Mouse (Mus musculus) heart, embryonic 14.5 days (tissue): Measurements from ENCODE around the gene Fgfr2. TPM values are rescaled to one million over a fixed set of nuclear protein-coding genes. Genes with fewer than 3 reads are reported as not detected.

Experiments
- ATAC-seq: fragments of 200-750 bp; cut with Nextera tagmentation; 2 replicates; pipeline ENCODE4 v1.8.0; 2017; ENCODE audit warnings: low read depth, moderate TSS enrichment; ENCODE audit not compliant: insufficient number of reproducible peaks, insufficient read depth, low FRiP score
- H3K27ac ChIP-seq, 2 experiments: fragments of 200-500 bp in 1 of 2; fragments of 300-500 bp in 1 of 2; sonication (generic) in 1 of 2; replicated peaks in 1 of 2; 2 replicates each; pipeline ENCODE4 v1.5.1; 2012 to 2014; ENCODE audit warnings: low read depth in 2 of 2, low read length in 2 of 2, control low read depth in 1 of 2, mild to moderate bottlenecking in 1 of 2, mixed read lengths in 1 of 2; ENCODE audit not compliant: control insufficient read depth in 1 of 2, insufficient read depth in 1 of 2
- H3K27me3 ChIP-seq: fragments of 300-500 bp; sonication (generic); 2 replicates; pipeline ENCODE4 v1.6.1; 2014; ENCODE audit warnings: mild to moderate bottlenecking, low read length, control low read depth; ENCODE audit not compliant: control insufficient read depth, insufficient read depth
- H3K36me3 ChIP-seq: fragments of 300-500 bp; sonication (generic); 2 replicates; pipeline ENCODE4 v1.6.1; 2014; ENCODE audit warnings: mild to moderate bottlenecking, control low read depth, low read length, mixed read lengths; ENCODE audit not compliant: control insufficient read depth, insufficient read depth
- H3K4me1 ChIP-seq, 2 experiments: fragments of 200-500 bp in 1 of 2; fragments of 300-500 bp in 1 of 2; sonication (generic) in 1 of 2; 2 replicates each; pipeline ENCODE4 v1.6.1; 2012 to 2014; ENCODE audit warnings: low read length in 2 of 2, control low read depth in 1 of 2, mixed read lengths in 1 of 2; ENCODE audit not compliant: control insufficient read depth in 2 of 2, insufficient read depth in 2 of 2
- H3K4me2 ChIP-seq: fragments of 300-500 bp; sonication (generic); 2 replicates; pipeline ENCODE4 v1.6.1; 2014; ENCODE audit warnings: mild to moderate bottlenecking, low read length
- H3K4me3 ChIP-seq, 2 experiments: fragments of 200-500 bp in 1 of 2; fragments of 300-500 bp in 1 of 2; sonication (generic) in 1 of 2; 2 replicates each; pipeline ENCODE4 v1.5.1; 2012 to 2014; ENCODE audit warnings: low read length in 2 of 2, mild to moderate bottlenecking in 2 of 2, control low read depth in 1 of 2, low read depth in 1 of 2, moderate library complexity in 1 of 2; ENCODE audit not compliant: control insufficient read depth in 1 of 2, insufficient read depth in 1 of 2
- H3K9ac ChIP-seq: fragments of 300-500 bp; sonication (generic); 2 replicates; pipeline ENCODE4 v1.6.1; 2014; ENCODE audit warnings: mild to moderate bottlenecking, low read length
- H3K9me3 ChIP-seq: fragments of 300-500 bp; sonication (generic); 2 replicates; pipeline ENCODE4 v1.6.1; 2016; ENCODE audit warnings: low read length, control low read depth; ENCODE audit not compliant: control insufficient read depth
- WGBS: fragments of 180-500 bp; shearing (Covaris S2); extraction: QIAGEN DNeasy Blood & Tissue Kit; methylation state at CpG from one replicate; pipeline ENCODE4 v1.1.7; 2014; 5-methylcytosine and 5-hydroxymethylcytosine counted together
- polyA plus RNA-seq: library from polyadenylated mRNA; unstranded; fragments of >200 nt; fragmentation: Nextera tagmentation; extraction: Ambion mirVana; gene quantifications from 2 replicates; pipeline ENCODE4 v1.2.1, GENCODE M21; 2014

The Fgfr2 gene
- polyA plus RNA-seq, 1 experiment from 2014 or later, result 22.4 TPM

DNA sequence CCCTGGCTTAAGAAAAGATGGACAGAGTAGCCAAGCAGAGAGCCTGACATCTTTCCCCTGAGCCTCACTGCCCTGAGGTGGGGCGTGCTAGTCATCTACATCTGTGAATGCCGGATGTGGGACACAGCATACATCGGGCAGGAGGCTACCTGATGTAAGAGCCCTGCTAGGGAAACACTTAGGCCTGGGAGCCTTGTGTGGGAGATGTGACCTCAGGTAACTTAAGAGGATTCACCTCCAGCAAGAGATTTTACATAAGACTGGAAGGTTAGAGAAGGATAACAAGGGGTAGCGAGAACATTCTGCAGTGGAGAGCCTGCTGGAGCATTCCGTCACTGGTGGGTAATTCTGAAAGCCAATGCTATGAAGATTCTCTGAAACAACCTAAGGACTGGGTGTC lies 876.1 kb downstream of the Fgfr2 start:
- no peaks in the 10 kb centered on the region for H3K36me3 ChIP-seq
- no peak overlapping the region for H3K4me3 ChIP-seq
- H3K9ac ChIP-seq, result no peak overlapping the region
- no peak overlapping the region for H3K4me2 ChIP-seq
- ATAC-seq, result no peak
- 78% methylated on average over 5 of the region's 5 CpGs for WGBS
- H3K27me3 ChIP-seq, result no peaks in the 10 kb centered on the region
- H3K27ac ChIP-seq, result no peak overlapping the region
- no peaks in the 10 kb centered on the region for H3K9me3 ChIP-seq
- H3K4me1 ChIP-seq, result peaks cover 2 to 3% of the 10 kb centered on the region in 2 experiments; a peak in 1 of 4 replicates

DNA sequence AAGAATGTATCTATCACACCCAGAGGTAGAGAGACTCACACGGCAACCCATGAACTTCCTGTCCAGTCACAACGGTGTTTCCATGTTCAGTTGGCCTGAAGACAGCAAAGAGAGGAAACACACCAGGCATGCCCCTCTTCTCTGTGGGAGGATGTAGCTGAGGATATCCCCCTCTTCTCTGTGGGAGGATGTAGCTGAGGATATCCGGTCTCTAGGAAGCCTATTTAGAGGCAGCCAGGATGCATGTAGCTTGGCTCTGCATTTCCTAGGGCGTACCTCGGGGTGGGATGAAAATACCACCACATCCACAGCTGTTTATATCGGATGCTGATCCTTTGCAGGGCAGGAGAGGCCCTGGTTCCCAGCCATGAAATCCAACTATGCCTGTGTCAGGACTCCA lies 877.4 kb downstream of the Fgfr2 start:
- peaks cover 2 to 3% of the 10 kb centered on the region in 2 experiments; a peak in 1 of 4 replicates for H3K4me1 ChIP-seq
- H3K36me3 ChIP-seq, result no peaks in the 10 kb centered on the region
- H3K9me3 ChIP-seq, result no peaks in the 10 kb centered on the region
- WGBS, result 78% methylated on average over 6 of the region's 6 CpGs
- no peak overlapping the region for H3K9ac ChIP-seq
- H3K4me2 ChIP-seq, result no peak overlapping the region
- ATAC-seq, result no peak
- H3K27me3 ChIP-seq, result no peaks in the 10 kb centered on the region
- no peak overlapping the region for H3K27ac ChIP-seq
- no peak overlapping the region for H3K4me3 ChIP-seq

DNA sequence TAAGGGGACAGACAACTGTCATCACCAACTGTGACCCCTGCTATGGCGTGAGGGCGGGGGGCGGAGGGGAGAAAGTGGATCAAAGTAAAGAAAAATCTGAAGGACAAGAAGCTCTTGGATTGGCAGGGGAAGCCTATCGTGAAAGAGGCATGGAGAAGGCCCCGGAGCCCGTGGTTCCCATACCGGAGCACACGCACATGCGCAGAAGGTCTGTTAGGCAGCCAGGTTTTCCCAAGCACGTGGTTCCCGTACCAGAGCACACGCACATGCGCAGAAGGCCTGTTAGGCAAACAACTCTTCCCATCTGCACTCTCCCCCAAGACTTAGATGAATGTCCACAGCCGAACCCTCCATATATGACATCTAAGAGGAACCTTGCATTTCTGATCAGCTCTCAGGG lies 878.5 kb downstream of the Fgfr2 start:
- Histone ChIP-seq H3K27me3 (no peaks in the 10 kb centered on the region), H3K9me3 (no peaks in the 10 kb centered on the region), H3K9ac (no peak overlapping the region), H3K4me3 (no peak overlapping the region), H3K36me3 (no peaks in the 10 kb centered on the region), H3K4me2 (no peak overlapping the region), H3K4me1 (peaks cover 2 to 3% of the 10 kb centered on the region in 2 experiments; a peak in 1 of 4 replicates), H3K27ac (no peak overlapping the region)
- WGBS, result 77% methylated on average over 14 of the region's 14 CpGs
- no peak for ATAC-seq

DNA sequence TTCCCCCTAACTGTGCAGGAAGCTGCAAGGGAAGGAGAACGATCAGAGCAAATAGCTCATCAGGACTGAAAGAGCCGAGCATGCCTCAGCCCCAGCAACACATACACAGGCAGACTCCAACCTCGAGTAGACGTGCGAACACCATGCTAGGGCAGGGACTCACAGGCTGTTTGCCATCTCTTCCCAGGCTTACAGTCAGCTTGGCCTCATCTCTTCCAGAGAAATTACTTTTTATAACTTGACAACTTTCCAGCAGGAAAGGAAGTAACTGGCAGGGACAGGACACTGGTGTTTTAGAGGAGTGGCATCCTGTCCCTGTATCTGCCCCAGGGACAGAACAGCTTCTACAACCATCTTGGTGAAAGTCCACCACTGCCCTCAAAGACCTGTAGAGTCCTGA lies 879.9 kb downstream of the Fgfr2 start:
- no peak for ATAC-seq
- Histone ChIP-seq H3K27ac (no peak overlapping the region), H3K4me2 (no peak overlapping the region), H3K9me3 (no peaks in the 10 kb centered on the region), H3K36me3 (no peaks in the 10 kb centered on the region), H3K27me3 (no peaks in the 10 kb centered on the region), H3K4me1 (peaks cover 2 to 3% of the 10 kb centered on the region in 2 experiments; a peak in 1 of 4 replicates), H3K4me3 (no peak overlapping the region), H3K9ac (no peak overlapping the region)
- 67% methylated on average over 5 of the region's 5 CpGs for WGBS

DNA sequence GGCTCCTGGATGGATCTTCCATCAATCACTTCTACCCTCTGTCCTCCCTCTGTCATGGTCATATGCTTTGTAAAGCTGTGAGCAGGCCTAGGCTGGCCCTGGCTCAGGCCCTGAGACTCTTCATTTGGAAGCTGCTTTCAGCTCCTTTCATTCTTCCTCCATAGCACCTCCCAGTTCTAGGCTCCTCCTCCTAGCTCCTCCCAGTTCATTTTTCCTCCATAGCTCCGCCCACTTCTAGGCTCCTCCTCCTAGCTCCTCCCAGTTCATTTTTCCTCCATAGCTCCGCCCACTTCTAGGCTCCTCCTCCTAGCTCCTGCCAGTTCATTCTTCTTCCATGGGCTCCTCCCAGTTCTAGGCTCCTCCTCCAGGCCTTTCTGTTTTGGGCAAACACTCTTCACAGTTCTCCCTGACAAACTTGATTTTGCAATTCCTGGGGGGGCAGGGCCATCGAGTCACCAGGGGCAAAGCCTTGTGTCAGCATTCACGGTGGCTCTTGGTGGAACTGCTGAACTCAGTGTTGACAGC lies 880.5 kb downstream of the Fgfr2 start:
- ATAC-seq, result no peak

DNA sequence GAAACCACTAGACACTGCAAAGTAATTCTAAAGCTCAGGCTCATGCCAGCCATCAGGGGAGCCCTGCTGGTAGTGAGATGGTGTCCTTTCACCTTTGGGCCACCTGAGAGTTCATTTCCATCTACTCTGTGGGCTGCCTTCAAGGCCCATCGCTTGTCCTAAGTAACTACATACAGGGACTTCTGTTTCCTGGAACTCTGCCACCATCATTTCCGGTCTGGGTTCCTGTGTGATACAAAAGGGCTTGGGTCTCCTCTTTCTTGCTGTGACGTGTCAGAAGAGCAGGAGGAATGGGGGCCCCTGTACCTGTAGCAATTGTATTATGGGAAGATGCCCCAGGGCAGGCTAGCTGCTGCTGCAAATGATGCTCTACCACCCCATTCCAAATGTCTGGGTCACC lies 884.2 kb downstream of the Fgfr2 start:
- H3K9me3 ChIP-seq, result no peaks in the 10 kb centered on the region
- H3K4me3 ChIP-seq, result no peak overlapping the region
- WGBS, result 72% methylated on average over 3 of the region's 3 CpGs
- H3K36me3 ChIP-seq, result no peaks in the 10 kb centered on the region
- H3K9ac ChIP-seq, result no peak overlapping the region
- H3K27ac ChIP-seq, result no peak overlapping the region
- H3K27me3 ChIP-seq, result no peaks in the 10 kb centered on the region
- H3K4me1 ChIP-seq, result peaks cover 1 to 3% of the 10 kb centered on the region in 2 experiments; a peak in 1 of 4 replicates
- H3K4me2 ChIP-seq, result no peak overlapping the region
- no peak for ATAC-seq

More for the DNA sequence above, 880.5 kb downstream of the Fgfr2 start:
- Histone ChIP-seq H3K9me3 (no peaks in the 10 kb centered on the region), H3K4me3 (no peak overlapping the region), H3K27ac (no peak overlapping the region), H3K4me2 (no peak overlapping the region), H3K4me1 (peaks cover 2 to 3% of the 10 kb centered on the region in 2 experiments; a peak in 1 of 4 replicates), H3K36me3 (no peaks in the 10 kb centered on the region), H3K9ac (no peak overlapping the region), H3K27me3 (no peaks in the 10 kb centered on the region)
- WGBS, result 36% methylated on average over 4 of the region's 4 CpGs

DNA sequence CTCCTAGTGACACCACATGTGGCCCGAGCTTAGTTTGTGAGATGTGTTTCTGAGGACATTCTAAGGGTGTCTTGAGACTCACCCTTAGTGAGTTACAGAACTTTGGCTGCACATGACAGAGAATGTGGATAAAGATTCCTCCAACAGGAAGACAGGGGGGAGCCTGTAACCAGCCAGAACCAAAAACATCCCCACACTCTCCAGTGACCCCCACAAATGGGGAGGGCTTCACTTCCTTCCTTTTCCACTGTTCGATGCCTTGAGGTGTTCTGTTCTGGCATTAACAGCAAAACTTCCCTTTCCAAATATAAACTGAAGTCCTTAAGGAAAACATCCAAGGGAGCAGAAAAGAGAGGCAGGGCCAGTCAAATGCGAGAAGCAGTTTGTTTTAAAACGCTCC lies 886.0 kb downstream of the Fgfr2 start:
- no peak overlapping the region for H3K27ac ChIP-seq
- H3K9me3 ChIP-seq, result no peaks in the 10 kb centered on the region
- no peaks in the 10 kb centered on the region for H3K27me3 ChIP-seq
- H3K36me3 ChIP-seq, result no peaks in the 10 kb centered on the region
- no peak overlapping the region for H3K9ac ChIP-seq
- ATAC-seq, result no peak
- no peak overlapping the region for H3K4me3 ChIP-seq
- WGBS, result 60% methylated on average over 4 of the region's 4 CpGs
- no peaks in the 10 kb centered on the region for H3K4me1 ChIP-seq
- H3K4me2 ChIP-seq, result no peak overlapping the region

DNA sequence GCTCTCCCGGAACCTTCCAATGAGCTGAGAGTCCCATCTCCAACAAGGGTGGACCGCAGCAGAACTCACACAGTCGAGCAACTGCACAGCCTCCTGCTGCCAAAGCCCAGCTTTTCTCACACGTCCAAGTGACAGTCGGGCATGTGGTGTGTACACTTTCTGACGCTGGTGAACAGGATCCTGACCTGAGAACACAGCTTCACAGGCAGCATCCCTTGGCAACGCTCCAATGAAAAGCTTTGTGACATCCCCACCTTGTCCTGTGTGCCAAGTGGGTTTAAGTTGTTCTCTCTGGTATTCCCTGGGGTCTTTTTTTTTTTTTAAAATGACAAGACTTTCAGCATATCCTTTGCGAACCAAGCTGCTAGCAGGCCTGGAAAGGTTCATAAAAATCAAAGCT lies 886.4 kb downstream of the Fgfr2 start:
- no peaks in the 10 kb centered on the region for H3K27me3 ChIP-seq
- H3K4me2 ChIP-seq, result no peak overlapping the region
- no peaks in the 10 kb centered on the region for H3K36me3 ChIP-seq
- H3K9me3 ChIP-seq, result no peaks in the 10 kb centered on the region
- H3K4me1 ChIP-seq, result no peaks in the 10 kb centered on the region
- no peak overlapping the region for H3K4me3 ChIP-seq
- no peak for ATAC-seq
- 69% methylated on average over 8 of the region's 8 CpGs for WGBS
- H3K27ac ChIP-seq, result no peak overlapping the region
- H3K9ac ChIP-seq, result no peak overlapping the region
